Mouse (Mus musculus): ENCODE data around the gene Alox8. TPM values are rescaled to one million over a fixed set of nuclear protein-coding genes. Genes with fewer than 3 reads are reported as not detected.

The Alox8 gene
- polyA plus RNA-seq, 1 experiment from 2014 or later: 0.20 TPM

- 84% methylated on average over 5 of the region's 5 CpGs for WGBS
- Histone ChIP-seq H3K27ac (no peak overlapping the region), H3K4me1 (peaks cover 7% of the 10 kb centered on the region; the same call in 1 of the 2 replicates), H3K9me3 (no peaks in the 10 kb centered on the region), H3K4me2 (no peak overlapping the region), H3K27me3 (no peaks in the 10 kb centered on the region), H3K9ac (no peak overlapping the region), H3K36me3 (no peaks in the 10 kb centered on the region), H3K4me3 (no peak overlapping the region)
- ATAC-seq (ENCODE audit: insufficient number of reproducible peaks, low FRiP score, low TSS enrichment, low read depth): no peak
These were observed 49.1 kb downstream of the Alox8 start for GRCm38 (mm10) chr11:69148451-69148960.

DNA sequence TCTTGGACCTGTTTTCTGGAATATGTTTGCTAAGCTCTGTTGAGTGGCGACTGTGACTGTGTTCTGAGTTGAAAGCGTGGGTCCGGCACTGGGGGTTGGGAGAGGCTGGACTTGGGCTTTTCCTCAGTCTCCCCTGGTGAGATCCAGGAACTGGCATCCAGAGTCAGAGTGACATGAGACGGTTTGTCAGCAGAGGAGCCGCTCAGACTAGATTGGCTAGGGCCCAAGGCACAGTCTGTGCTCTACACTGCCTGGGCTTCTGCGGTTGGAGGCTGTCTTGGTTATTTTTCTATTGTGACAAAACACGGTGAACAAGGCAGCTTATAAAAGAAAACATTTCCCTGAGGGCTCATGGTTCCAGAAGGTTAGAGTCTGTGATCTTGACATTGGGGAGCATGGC, 50.1 kb downstream of the Alox8 start:
- H3K36me3 ChIP-seq: no peaks in the 10 kb centered on the region
- no peaks in the 10 kb centered on the region for H3K9me3 ChIP-seq
- H3K4me2 ChIP-seq: no peak overlapping the region
- no peak overlapping the region for H3K4me3 ChIP-seq
- H3K9ac ChIP-seq: no peak overlapping the region
- no peak for ATAC-seq (ENCODE audit: insufficient number of reproducible peaks, low FRiP score, low TSS enrichment, low read depth)
- H3K27ac ChIP-seq: no peak overlapping the region
- H3K4me1 ChIP-seq: peaks cover 7% of the 10 kb centered on the region; the same call in 1 of the 2 replicates
- 65% methylated on average over 7 of the region's 7 CpGs for WGBS
- no peaks in the 10 kb centered on the region for H3K27me3 ChIP-seq

GRCm38 (mm10) chr11:69135361-69135760, 62.3 kb downstream of the Alox8 start:
- 82% methylated on average over 6 of the region's 6 CpGs for WGBS

GRCm38 (mm10) chr11:69134622-69134968, 63.0 kb downstream of the Alox8 start:
- no peaks in the 10 kb centered on the region for H3K36me3 ChIP-seq
- ATAC-seq (ENCODE audit: insufficient number of reproducible peaks, low FRiP score, low TSS enrichment, low read depth): peak; percentile 49
- H3K4me3 ChIP-seq: peak overlapping the region; percentile 50
- H3K27ac ChIP-seq: no peak overlapping the region
- H3K9ac ChIP-seq: no peak overlapping the region
- H3K4me1 ChIP-seq: peaks cover 12% of the 10 kb centered on the region
- peak overlapping the region; percentile 73 for H3K4me2 ChIP-seq
- H3K9me3 ChIP-seq: no peaks in the 10 kb centered on the region
- WGBS: 26% methylated on average over 8 of the region's 8 CpGs
- H3K27me3 ChIP-seq: no peaks in the 10 kb centered on the region

More at GRCm38 (mm10) chr11:69135361-69135760, 62.3 kb downstream of the Alox8 start:
- Histone ChIP-seq H3K27me3 (no peaks in the 10 kb centered on the region), H3K27ac (no peak overlapping the region), H3K4me3 (no peak overlapping the region), H3K4me1 (peaks cover 12% of the 10 kb centered on the region), H3K9ac (no peak overlapping the region), H3K36me3 (no peaks in the 10 kb centered on the region), H3K4me2 (no peak overlapping the region), H3K9me3 (no peaks in the 10 kb centered on the region)
- ATAC-seq (ENCODE audit: insufficient number of reproducible peaks, low FRiP score, low TSS enrichment, low read depth): no peak

Other genes starting within 250 kb of the Alox8 start
- gene Arhgef15, start 240.4 kb downstream of the Alox8 start, polyA plus RNA-seq (2015; fragmentation: Nextera tagmentation; extraction: Ambion mirVana): 7.8 and 8.8 TPM in 2 replicates
- gene Slc25a35, start 229.7 kb downstream of the Alox8 start, polyA plus RNA-seq (2015; fragmentation: Nextera tagmentation; extraction: Ambion mirVana): 2.1 and 2.3 TPM in 2 replicates
- 39.0 and 42.1 TPM in 2 replicates for gene Rangrf, start 222.7 kb downstream of the Alox8 start, polyA plus RNA-seq (2015; fragmentation: Nextera tagmentation; extraction: Ambion mirVana)
- gene Pfas, start 189.4 kb downstream of the Alox8 start, polyA plus RNA-seq (2015; fragmentation: Nextera tagmentation; extraction: Ambion mirVana): 23.6 and 25.0 TPM in 2 replicates
- gene Ctc1, start 181.9 kb downstream of the Alox8 start, polyA plus RNA-seq (2015; fragmentation: Nextera tagmentation; extraction: Ambion mirVana): 42.5 TPM in 2 replicates
- 111 and 121 TPM in 2 replicates for gene Aurkb, start 152.2 kb downstream of the Alox8 start, polyA plus RNA-seq (2015; fragmentation: Nextera tagmentation; extraction: Ambion mirVana)
- gene Borcs6, start 138.1 kb downstream of the Alox8 start, polyA plus RNA-seq (2015; fragmentation: Nextera tagmentation; extraction: Ambion mirVana): 12.9 and 13.7 TPM in 2 replicates
- 64.8 and 65.5 TPM in 2 replicates for gene Tmem107, start 127.0 kb downstream of the Alox8 start, polyA plus RNA-seq (2015; fragmentation: Nextera tagmentation; extraction: Ambion mirVana)
- gene Vamp2, start 109.4 kb downstream of the Alox8 start, polyA plus RNA-seq (2015; fragmentation: Nextera tagmentation; extraction: Ambion mirVana): 95.0 and 103 TPM in 2 replicates
- gene Per1, start 102.6 kb downstream of the Alox8 start, polyA plus RNA-seq (2015; fragmentation: Nextera tagmentation; extraction: Ambion mirVana): 24.3 and 28.9 TPM in 2 replicates
- 0.58 and 0.68 TPM in 2 replicates for gene Hes7, start 77.4 kb downstream of the Alox8 start, polyA plus RNA-seq (2015; fragmentation: Nextera tagmentation; extraction: Ambion mirVana)
- gene 9130213A22Rik, start 75.3 kb downstream of the Alox8 start, polyA plus RNA-seq (2015; fragmentation: Nextera tagmentation; extraction: Ambion mirVana): 0.40 and 0.49 TPM in 2 replicates
- gene Aloxe3, start 71.9 kb downstream of the Alox8 start, polyA plus RNA-seq (2015; fragmentation: Nextera tagmentation; extraction: Ambion mirVana): 11.7 and 14.9 TPM in 2 replicates
- 53.5 and 60.5 TPM in 2 replicates for gene Alox12b, start 40.9 kb downstream of the Alox8 start, polyA plus RNA-seq (2015; fragmentation: Nextera tagmentation; extraction: Ambion mirVana)
- gene Gucy2e, start 39.2 kb upstream of the Alox8 start, polyA plus RNA-seq (2015; fragmentation: Nextera tagmentation; extraction: Ambion mirVana): 0.22 TPM in 1 of 2 replicates, not detected in the other
- gene Cntrob, start 125.9 kb upstream of the Alox8 start, polyA plus RNA-seq (2015; fragmentation: Nextera tagmentation; extraction: Ambion mirVana): 18.8 and 20.6 TPM in 2 replicates
- 144 and 145 TPM in 2 replicates for gene Trappc1, start 126.1 kb upstream of the Alox8 start, polyA plus RNA-seq (2015; fragmentation: Nextera tagmentation; extraction: Ambion mirVana)
- gene Kcnab3, start 128.4 kb upstream of the Alox8 start, polyA plus RNA-seq (2015; fragmentation: Nextera tagmentation; extraction: Ambion mirVana): 2.2 and 2.3 TPM in 2 replicates
- 15.6 and 17.2 TPM in 2 replicates for gene Rnf227, start 142.6 kb upstream of the Alox8 start, polyA plus RNA-seq (2015; fragmentation: Nextera tagmentation; extraction: Ambion mirVana)
- 77.4 and 89.3 TPM in 2 replicates for gene Chd3, start 171.6 kb upstream of the Alox8 start, polyA plus RNA-seq (2015; fragmentation: Nextera tagmentation; extraction: Ambion mirVana)
- gene Naa38, start 197.6 kb upstream of the Alox8 start, polyA plus RNA-seq (2015; fragmentation: Nextera tagmentation; extraction: Ambion mirVana): 143 and 144 TPM in 2 replicates
- 30.2 and 36.6 TPM in 2 replicates for gene Cyb5d1, start 197.8 kb upstream of the Alox8 start, polyA plus RNA-seq (2015; fragmentation: Nextera tagmentation; extraction: Ambion mirVana)
- 18.8 and 20.4 TPM in 2 replicates for gene Tmem88, start 200.4 kb upstream of the Alox8 start, polyA plus RNA-seq (2015; fragmentation: Nextera tagmentation; extraction: Ambion mirVana)
- 30.8 and 32.0 TPM in 2 replicates for gene Kdm6b, start 215.8 kb upstream of the Alox8 start, polyA plus RNA-seq (2015; fragmentation: Nextera tagmentation; extraction: Ambion mirVana)

All from limb, embryonic 15.5 days (tissue).